Mouse (Mus musculus): ENCODE measurements around the gene Psg20. TPM values are rescaled to one million over a fixed set of nuclear protein-coding genes. Genes with fewer than 3 reads are reported as not detected.
"Not testable (repeated sequence)": the region's sequence is repeated elsewhere in the genome, so short reads cannot be mapped to it uniquely, and the experiment has no call there.

Psg20 gene
- polyA plus RNA-seq (2017; shearing (Covaris generic)) = not detected

DNA sequence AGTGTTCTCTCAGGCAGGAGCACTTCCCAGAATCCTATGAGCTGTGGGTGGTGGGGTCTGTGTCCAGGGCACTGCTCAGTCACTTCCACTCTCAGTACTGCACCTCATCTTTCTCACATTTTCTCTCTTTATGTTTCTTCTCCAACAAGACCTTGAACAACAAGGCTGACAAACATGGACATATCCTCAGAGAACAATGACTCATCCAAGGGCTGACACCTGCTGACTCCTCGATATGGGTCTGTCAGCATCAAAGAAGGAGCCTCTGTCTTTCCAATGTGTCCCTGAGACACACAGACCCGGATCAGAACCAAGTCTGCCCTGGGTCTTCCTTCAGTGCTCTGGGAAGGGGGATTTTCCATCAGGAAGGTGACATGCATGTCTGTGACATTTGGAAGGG lies at the start of gene Psg20:
TSS of gene Psg20 (minus strand) at position 101 of the 400 bp plus-strand sequence.
- no peak for ATAC-seq

DNA sequence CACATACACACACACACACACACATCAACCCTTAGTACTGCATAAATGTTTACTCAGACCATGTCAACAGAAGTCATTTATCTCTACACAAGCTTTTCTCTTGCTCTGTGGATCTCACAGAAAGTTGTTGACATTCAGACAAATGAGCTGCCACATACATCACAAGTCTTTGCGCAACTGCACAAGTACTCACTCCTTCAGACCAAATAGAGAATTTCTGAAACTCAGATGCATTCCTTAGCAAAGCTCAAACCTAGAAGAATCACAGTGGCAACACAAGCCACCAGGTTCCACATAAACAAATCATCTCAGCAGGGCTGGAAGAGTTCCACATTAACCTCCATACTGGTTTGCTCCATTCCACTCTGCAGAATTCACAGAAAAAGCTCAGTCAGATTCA lies 48.5 kb upstream of the Psg20 start:
- ATAC-seq = no peak

DNA sequence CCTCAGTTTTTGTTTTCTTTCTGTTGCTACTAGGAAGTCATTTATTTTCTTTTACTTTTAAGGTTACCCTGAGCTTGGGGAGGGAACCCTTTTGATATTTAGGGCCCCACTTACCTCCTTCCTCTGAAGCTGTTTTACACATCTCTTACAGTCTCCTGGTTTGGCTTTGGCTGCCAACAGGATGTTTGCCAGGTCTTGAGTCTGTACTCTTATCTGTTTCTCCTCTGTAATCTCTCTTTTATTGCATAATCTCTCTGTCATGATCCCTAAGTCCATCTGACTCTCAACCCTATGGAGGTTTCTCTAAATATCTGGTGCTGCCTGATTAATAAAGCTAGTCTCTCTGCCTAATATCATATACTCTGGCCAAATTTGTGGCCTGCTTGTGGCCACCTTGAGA lies 47.1 kb upstream of the Psg20 start:
- no peak for ATAC-seq

DNA sequence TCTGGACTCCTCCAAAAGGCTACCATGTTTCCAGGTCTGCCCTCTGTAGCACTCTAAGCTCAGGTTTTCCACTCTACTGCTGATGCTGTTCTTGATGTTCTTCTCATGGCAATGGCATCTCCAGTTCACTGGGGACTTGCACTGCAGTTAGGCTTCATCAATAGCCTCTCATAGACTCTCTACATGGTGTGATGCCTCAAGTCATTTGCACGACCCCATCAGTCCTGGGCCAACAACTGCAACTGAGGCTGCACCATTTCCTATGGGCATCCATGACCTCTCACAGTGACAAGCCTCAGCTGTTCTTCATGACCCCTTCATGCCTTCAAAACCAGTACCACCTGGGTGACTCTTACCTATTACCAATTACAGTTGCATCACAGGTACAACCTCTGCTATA lies 42.4 kb upstream of the Psg20 start:
- no peak for ATAC-seq

DNA sequence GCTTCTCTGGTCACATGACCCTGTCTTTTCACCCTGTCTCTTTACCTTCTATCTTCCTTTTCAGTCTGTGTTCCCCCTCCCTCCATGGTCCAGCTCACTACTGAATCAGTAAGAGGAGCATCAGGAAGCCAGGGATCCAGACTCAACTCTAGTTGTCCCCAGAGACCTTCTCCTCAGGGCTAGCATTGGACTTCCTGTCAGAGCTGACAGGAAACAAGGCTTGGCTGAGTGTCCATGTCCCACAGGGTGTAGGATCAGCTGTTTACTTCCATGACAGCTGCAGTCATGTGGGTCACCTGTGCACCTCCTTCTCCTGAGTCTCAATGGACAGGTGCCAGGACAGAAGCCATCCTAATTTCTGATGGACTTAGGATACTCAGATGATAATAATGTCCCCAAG lies 39.9 kb upstream of the Psg20 start:
- ATAC-seq = not testable (repeated sequence)

DNA sequence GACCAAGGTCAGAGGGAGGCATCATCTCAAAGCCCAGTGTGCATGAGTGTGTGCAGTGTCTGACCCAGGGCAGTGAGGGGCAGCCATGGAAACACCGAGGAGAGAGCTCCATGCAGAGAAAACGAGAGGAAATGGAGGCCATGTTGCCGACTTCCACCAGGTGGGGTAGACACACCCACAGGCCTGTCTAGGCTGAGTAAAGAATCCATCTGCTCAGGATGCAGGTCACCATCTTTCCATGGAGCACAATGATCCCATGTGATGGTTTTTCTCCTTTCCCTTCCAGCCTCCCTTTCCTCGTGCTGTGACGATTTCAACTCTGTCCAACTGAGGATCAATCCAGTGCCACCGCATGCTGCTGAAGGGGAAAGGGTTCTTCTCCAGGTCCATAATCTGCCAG lies 38.0 kb upstream of the Psg20 start:
- no peak for ATAC-seq

DNA sequence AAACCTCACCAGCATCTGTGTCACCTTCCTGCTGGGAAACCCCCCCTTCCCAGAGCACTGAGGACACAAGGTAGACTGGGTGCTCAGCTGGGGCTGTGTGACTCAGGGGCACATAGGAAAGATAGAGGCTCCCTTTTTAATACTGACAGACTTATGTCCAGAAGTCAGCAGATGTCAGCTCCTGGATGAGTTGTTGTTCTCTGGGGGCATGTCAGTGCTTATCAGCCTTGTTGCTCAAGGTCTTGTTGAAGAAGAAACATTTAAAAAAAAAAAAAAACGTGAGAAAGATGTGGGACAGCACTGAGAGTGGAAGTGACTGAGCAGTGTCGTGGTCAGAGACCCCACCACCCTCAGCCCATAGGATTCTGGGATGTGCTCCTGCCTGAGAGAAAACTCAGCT lies 31.8 kb upstream of the Psg20 start, which contains the start of gene Psg22:
TSS of gene Psg22 (plus strand) at position 301 of the 400 bp plus-strand sequence.
- ATAC-seq = no peak

DNA sequence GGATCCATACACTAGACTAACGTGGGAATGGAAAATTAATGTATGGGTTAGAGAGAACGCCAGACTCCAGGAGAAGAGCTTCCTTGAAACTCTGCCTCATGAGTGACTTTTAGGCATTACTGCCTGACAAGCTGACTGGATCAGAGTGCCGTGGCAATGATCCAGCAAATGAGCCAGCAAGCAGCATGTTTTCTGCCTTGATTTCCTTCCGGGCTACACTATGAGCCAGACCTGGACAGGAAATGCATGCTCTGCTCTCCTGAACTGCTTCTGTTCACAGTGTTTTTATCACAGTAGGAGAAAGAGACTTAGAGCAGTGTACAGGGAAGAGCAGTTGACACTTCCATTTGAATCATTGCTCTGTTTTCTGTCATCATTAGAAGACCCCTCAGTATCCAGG lies 29.6 kb upstream of the Psg20 start:
- ATAC-seq = no peak

DNA sequence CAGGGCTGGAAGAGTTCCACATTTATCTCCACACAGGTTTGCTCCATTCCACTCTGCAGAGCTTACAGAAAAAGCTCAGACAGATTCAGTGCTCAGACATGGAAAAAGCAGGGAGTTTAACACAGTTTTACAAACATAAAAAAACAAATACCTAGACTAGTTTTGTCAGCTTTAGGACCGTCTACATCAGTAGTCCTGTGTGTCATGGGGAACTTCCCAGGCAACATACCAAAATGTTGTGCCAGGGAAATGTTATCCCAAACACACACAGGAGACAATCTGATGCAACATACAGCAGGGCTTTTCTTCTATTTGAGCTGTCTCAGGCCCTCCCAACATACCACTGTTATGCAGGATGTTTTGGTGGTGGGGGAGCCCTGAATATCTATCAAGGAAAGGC lies 24.9 kb upstream of the Psg20 start:
- ATAC-seq = no peak

DNA sequence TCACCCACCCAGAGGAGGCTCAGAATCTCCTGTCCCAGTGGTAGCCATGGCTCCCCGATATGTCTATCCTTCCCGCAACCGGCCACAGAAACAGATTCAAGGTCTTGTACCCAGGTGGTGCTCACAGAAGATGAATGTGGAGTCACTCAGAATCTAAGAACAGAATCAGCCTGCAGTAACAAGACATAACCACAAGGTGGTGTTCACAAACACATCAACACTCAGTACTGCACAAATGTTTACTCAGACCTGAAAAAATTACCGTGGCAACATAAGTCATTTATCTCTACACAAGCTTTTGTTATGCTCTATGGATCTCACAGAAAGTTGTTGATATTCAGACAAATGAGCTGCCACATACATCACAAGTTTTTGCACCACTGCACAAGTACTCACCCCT lies 24.3 kb upstream of the Psg20 start:
- ATAC-seq = not testable (repeated sequence)

DNA sequence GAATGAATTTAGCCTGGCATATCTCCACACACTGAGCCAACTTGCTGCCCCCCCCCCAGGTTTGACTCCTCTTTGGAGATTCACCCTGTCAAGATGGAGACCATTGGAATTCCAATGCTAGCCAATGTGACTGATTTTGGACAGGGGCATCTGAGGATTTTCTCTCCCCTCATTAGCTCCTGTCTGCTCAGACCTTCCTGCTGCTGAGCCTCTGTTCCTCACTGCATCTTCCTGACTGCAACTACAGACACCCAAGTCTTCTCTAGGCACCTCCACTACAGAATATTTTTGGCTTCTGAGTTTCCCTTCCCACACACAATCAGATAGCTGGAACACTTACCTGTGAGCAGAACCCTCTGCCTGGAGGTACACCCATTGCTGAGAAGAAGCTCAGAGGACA lies 399 bp downstream of the Psg20 start:
- ATAC-seq = no peak

DNA sequence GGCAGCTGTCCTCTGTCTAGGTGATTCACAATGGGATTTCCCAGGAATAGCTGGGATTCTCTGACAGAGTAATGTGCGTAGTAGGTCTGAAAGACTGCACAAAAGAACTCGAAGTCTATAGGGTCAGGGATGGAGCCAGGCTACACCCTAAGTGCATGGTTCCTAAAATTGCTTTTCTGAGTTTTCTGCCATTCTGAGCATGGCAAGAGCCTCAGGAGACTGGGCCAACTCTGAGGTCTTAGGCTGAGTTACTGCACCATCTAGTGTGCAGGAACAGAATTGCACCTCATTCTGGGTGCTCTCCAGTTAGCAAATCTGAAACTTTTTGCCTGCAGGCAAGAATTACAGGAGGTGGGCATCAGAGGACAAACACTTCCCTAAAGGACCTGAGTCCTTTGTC lies 6.2 kb downstream of the Psg20 start:
- ATAC-seq = no peak

DNA sequence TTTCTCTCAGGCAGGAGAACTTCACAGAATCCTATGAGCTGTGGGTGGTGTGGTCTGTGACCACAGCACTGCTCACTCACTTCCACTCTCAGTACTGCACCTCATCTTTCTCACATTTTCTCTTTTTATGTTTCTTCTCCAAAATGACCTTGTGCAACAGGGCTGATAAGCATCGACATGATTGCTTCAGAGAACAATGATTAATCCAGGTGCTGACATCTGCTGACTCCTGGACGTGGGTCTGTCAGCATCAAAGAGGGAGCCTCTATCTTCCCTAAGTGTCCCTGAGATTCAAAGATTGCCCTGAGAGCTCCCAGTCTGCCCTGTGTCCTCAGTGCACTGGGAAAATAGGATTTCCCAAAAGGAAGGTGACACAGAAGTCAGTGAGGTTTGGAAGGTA lies 29.4 kb downstream of the Psg20 start, which contains the start of gene Psg21:
TSS of gene Psg21 (minus strand) at position 101 of the 400 bp plus-strand sequence.
- not testable (repeated sequence) for ATAC-seq

DNA sequence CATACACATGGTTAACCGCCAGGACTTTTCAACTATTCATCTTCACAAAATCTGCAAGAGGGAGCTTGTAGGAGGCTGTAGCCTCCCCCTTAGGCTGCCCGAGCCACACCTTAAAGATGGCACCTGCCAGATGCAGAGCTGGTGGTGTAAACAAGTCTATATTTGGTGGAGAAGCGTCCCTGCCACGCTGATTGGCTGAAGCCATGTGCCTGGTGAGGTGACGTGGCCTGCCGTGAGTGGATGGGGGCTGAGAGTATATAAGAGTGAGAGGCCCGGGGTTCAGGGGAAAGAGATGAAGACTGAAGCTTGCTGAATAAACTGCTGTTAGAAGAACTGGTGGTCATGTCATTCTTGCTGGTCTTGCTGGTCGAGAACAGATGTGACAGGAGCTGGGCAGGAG lies 59.1 kb downstream of the Psg20 start:
- ATAC-seq = not testable (repeated sequence)

Other genes with a start within 250 kb of the Psg20 start
- gene Psg26, start 202.0 kb downstream of the Psg20 start, polyA plus RNA-seq (2017; shearing (Covaris generic)) = not detected
- not detected for gene Psg25, start 153.9 kb downstream of the Psg20 start, polyA plus RNA-seq (2017; shearing (Covaris generic))
- not detected for gene Psg27, start 118.9 kb downstream of the Psg20 start, polyA plus RNA-seq (2017; shearing (Covaris generic))
- gene Psg23, start 69.7 kb downstream of the Psg20 start, polyA plus RNA-seq (2017; shearing (Covaris generic)) = not detected
- gene Psg21, start 29.5 kb downstream of the Psg20 start, polyA plus RNA-seq (2017; shearing (Covaris generic)) = not detected
- gene Psg22, start 31.9 kb upstream of the Psg20 start, polyA plus RNA-seq (2017; shearing (Covaris generic)) = not detected
- not detected for gene Psg19, start 112.3 kb upstream of the Psg20 start, polyA plus RNA-seq (2017; shearing (Covaris generic))
- gene Psg17, start 135.4 kb upstream of the Psg20 start, polyA plus RNA-seq (2017; shearing (Covaris generic)) = not detected
- under 1 TPM in 1 of 2 experiments, not detected in 1; 0.22 TPM for gene Mill2, start 153.8 kb upstream of the Psg20 start, polyA plus RNA-seq (2017; shearing (Covaris generic))
- gene Pglyrp1, start 185.1 kb upstream of the Psg20 start, polyA plus RNA-seq (2017; shearing (Covaris generic)) = 100 to 1,000 TPM; 246 to 259 TPM
- gene Ccdc61, start 224.2 kb upstream of the Psg20 start, polyA plus RNA-seq (2017; shearing (Covaris generic)) = 1 to 10 TPM; 7.6 to 8.9 TPM
- gene Nova2, start 239.7 kb upstream of the Psg20 start, polyA plus RNA-seq (2017; shearing (Covaris generic)) = not detected